Mouse (Mus musculus): ENCODE results near the gene Hoxd8. TPM values are rescaled to one million over a fixed set of nuclear protein-coding genes. Genes with fewer than 3 reads are reported as not detected.

Gene Hoxd8
- total and polyA plus RNA-seq, 2 experiments from 2014 or later, result 0.10 to 0.22 TPM

DNA sequence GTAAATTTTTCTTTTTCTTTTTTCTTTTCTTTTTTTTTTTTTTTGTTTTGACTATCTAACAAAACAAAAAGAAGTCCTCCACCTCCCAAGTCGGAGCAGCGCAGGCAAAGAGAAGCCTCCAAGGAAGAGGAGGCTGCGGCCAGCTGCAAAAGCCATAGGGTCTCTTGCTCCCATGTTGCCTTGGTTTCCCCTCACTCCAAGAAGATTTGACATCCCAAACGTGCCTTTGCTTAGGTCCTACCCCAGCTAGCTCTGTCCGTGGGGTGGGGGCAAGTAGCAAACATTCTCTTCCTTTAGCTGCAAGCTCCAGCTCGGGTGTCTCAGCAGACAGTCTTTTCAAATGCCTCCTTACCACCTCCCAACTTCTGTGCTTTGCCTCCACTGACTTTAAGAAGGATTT, 29.4 kb downstream of the Hoxd8 start:
- no peak for ATAC-seq
- no peaks in the 10 kb centered on the region for H3K36me3 ChIP-seq (ENCODE audit: insufficient read depth)
- H3K27me3 ChIP-seq (ENCODE audit: insufficient read depth, low read length), result peaks cover 88% of the 10 kb centered on the region
- no peak overlapping the region for H3K9ac ChIP-seq
- DNase-seq, result no peak
- H3K4me1 ChIP-seq (ENCODE audit: insufficient read depth), result no peaks in the 10 kb centered on the region
- no peaks in the 10 kb centered on the region for H3K9me3 ChIP-seq (ENCODE audit: low read length)
- H3K27ac ChIP-seq (ENCODE audit: low read depth, low read length), result no peak overlapping the region
- no peak for TF ChIP-seq CTCF (IDR thresholded peaks at IDR 0.05; ENCODE audit: low read depth)
- H3K4me2 ChIP-seq (ENCODE audit: low read depth), result no peak overlapping the region
- no peak overlapping the region for H3K4me3 ChIP-seq (ENCODE audit: low read depth, low read length)
- WGBS, result under 1% methylated on average over 6 of the region's 6 CpGs

- H3K27ac ChIP-seq (ENCODE audit: low read depth, low read length), result no peak overlapping the region
- no peaks in the 10 kb centered on the region for H3K36me3 ChIP-seq (ENCODE audit: insufficient read depth)
- H3K4me3 ChIP-seq (ENCODE audit: low read depth, low read length), result no peak overlapping the region
- TF ChIP-seq CTCF (IDR thresholded peaks at IDR 0.05; ENCODE audit: low read depth), result no peak
- H3K4me2 ChIP-seq (ENCODE audit: low read depth), result no peak overlapping the region
- H3K9me3 ChIP-seq (ENCODE audit: low read length), result no peaks in the 10 kb centered on the region
- H3K4me1 ChIP-seq (ENCODE audit: insufficient read depth), result no peaks in the 10 kb centered on the region
- WGBS, result 2% methylated on average over 13 of the region's 13 CpGs
- H3K27me3 ChIP-seq (ENCODE audit: insufficient read depth, low read length), result peaks cover 88% of the 10 kb centered on the region
- no peak overlapping the region for H3K9ac ChIP-seq
- no peak for ATAC-seq
- DNase-seq, result no peak
Measured at GRCm38 (mm10) chr2:74734451-74734850, 30.0 kb downstream of the Hoxd8 start.

DNA sequence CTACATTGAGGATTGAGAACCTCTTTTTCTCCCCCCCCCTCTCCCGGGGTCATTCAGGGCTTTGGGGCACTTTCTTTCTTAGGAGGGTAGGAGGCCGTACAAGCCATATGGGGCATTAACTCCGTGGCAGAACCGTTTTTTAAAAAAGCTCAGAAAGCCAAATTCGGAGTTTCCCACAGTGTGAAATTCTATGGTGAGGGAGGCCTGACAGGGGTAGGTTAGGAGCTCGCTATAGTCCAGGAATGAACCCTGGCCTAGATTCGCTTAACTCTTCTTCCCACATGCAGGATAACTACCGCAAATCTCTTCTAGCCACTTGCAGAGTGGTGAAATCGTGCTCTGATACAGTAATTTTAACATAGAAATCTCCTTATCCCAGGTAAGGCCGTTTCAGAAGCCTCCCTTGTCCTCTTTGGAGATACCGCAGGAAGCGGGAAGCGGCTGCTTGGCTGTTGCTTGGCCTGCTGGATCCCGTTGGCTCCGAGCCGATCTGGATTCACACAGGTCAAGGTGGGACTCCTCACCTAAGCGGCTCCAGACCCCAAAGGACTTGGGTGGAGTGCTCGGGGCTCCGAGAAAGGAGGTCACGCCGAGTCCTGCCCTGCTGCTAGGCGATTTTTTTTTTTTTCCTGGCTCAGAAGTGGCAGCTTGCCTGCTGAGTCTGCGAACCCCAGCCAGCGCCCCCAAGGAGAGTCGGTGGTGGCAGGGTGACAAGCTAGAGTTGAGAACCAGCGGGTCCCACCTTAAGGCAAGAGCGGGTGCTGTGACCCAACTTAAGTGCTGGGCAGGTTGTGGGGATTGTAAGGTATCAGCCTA, 30.8 kb downstream of the Hoxd8 start:
- DNase-seq (no peak), ATAC-seq (no peak)
- Histone ChIP-seq H3K4me3 (ENCODE audit: low read depth, low read length) (no peak overlapping the region), H3K4me2 (ENCODE audit: low read depth) (no peak overlapping the region), H3K27ac (ENCODE audit: low read depth, low read length) (no peak overlapping the region), H3K4me1 (ENCODE audit: insufficient read depth) (no peaks in the 10 kb centered on the region), H3K9me3 (ENCODE audit: low read length) (no peaks in the 10 kb centered on the region), H3K27me3 (ENCODE audit: insufficient read depth, low read length) (peaks cover 88% of the 10 kb centered on the region), H3K36me3 (ENCODE audit: insufficient read depth) (no peaks in the 10 kb centered on the region), H3K9ac (no peak overlapping the region)
- 1% methylated on average over 27 of the region's 27 CpGs for WGBS
- TF ChIP-seq CTCF (IDR thresholded peaks at IDR 0.05; ENCODE audit: low read depth), result no peak

- H3K4me3 ChIP-seq (ENCODE audit: low read depth, low read length), result no peak overlapping the region
- no peak overlapping the region for H3K4me2 ChIP-seq (ENCODE audit: low read depth)
Measured at GRCm38 (mm10) chr2:74735851-74736687, 31.7 kb downstream of the Hoxd8 start.

DNA sequence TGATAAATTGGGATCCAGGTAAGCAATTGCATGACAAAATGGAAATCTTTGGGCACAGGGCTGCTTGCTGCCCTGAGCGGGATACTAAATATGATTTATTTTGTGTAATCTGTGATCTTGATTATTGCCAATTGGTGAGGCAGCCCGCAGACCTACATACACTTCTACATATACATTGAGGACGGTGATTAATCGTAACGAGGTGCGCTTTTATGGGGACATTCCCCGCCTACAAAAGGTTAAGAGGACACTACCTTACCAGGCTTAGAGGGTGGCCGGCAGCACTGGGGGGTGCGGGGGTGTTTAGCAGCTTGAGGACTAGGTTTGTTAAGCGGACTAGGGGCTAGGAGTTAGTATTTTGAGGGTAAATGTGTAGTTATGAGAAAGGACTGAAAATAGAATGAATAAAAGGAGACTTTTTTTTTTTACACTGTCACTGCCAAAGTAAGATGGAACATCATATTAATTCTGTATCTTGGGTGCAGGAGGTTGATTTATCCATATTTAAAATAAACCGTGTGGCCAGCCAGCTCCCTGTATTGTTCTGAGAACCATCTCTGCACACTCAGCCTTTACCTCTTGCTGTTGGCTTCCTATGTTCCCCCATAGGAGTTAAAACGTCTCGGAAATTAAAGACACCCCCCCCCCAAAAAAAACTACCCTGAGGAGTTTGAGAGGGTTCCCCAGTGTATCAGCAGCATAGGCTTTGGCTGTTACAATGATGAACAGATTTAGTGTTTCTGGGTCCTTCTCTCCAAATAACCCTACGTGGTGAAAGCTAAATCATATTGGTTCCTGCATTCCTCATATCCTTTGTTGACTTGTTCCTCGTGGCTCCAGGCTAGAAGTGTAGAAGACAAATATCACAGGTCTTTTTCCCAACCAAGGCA, 32.5 kb downstream of the Hoxd8 start:
- Histone ChIP-seq H3K4me3 (ENCODE audit: low read depth, low read length) (no peak overlapping the region), H3K27ac (ENCODE audit: low read depth, low read length) (no peak overlapping the region), H3K9me3 (ENCODE audit: low read length) (no peaks in the 10 kb centered on the region), H3K36me3 (ENCODE audit: insufficient read depth) (no peaks in the 10 kb centered on the region), H3K27me3 (ENCODE audit: insufficient read depth, low read length) (peaks cover 85% of the 10 kb centered on the region), H3K4me2 (ENCODE audit: low read depth) (no peak overlapping the region), H3K9ac (no peak overlapping the region), H3K4me1 (ENCODE audit: insufficient read depth) (no peaks in the 10 kb centered on the region)
- ATAC-seq (no peak), DNase-seq (no peak)
- no peak for TF ChIP-seq CTCF (IDR thresholded peaks at IDR 0.05; ENCODE audit: low read depth)
- WGBS, result 3% methylated on average over 15 of the region's 15 CpGs

More at GRCm38 (mm10) chr2:74735851-74736687, 31.7 kb downstream of the Hoxd8 start:
- no peak for DNase-seq
- TF ChIP-seq CTCF (IDR thresholded peaks at IDR 0.05; ENCODE audit: low read depth), result no peak
- Histone ChIP-seq H3K27me3 (ENCODE audit: insufficient read depth, low read length) (peaks cover 84% of the 10 kb centered on the region), H3K9me3 (ENCODE audit: low read length) (no peaks in the 10 kb centered on the region), H3K4me1 (ENCODE audit: insufficient read depth) (no peaks in the 10 kb centered on the region), H3K36me3 (ENCODE audit: insufficient read depth) (no peaks in the 10 kb centered on the region), H3K27ac (ENCODE audit: low read depth, low read length) (no peak overlapping the region), H3K9ac (no peak overlapping the region)
- 1% methylated on average over 42 of the region's 42 CpGs for WGBS
- ATAC-seq, result no peak

DNA sequence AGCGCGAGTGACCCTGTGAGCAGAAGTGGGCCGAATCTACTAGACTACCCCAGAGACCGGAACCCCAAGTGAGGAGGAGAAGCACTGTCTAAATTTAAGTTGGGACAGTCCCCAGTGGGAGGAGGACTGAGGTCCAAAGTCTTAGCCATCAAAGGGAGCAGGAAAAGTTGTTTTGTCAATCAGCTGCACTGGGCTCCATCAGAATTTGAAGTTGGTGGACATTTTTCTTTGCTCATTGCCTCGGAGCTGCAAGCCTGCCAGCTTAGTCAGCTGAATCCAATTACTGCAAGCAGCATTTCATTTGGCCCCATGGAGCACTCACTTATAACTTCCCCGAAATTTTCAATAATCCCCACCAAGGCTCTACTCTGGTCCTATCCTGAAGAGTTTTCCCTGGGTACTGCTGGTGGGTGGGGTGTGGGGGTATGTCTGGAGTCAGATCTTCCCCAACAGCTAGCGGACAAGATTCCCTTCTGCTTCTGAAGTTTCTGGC, 33.2 kb downstream of the Hoxd8 start:
- no peak overlapping the region for H3K4me3 ChIP-seq (ENCODE audit: low read depth, low read length)
- no peaks in the 10 kb centered on the region for H3K4me1 ChIP-seq (ENCODE audit: insufficient read depth)
- no peak for DNase-seq
- no peaks in the 10 kb centered on the region for H3K36me3 ChIP-seq (ENCODE audit: insufficient read depth)
- no peaks in the 10 kb centered on the region for H3K9me3 ChIP-seq (ENCODE audit: low read length)
- TF ChIP-seq CTCF (IDR thresholded peaks at IDR 0.05; ENCODE audit: low read depth), result no peak
- no peak overlapping the region for H3K4me2 ChIP-seq (ENCODE audit: low read depth)
- no peak overlapping the region for H3K9ac ChIP-seq
- no peak overlapping the region for H3K27ac ChIP-seq (ENCODE audit: low read depth, low read length)
- no peak for ATAC-seq
- H3K27me3 ChIP-seq (ENCODE audit: insufficient read depth, low read length), result peaks cover 85% of the 10 kb centered on the region
- WGBS, result 3% methylated on average over 7 of the region's 7 CpGs
